Comparison of ENCODE assay signal across 8 mouse cellular contexts in the genomic region with DNA sequence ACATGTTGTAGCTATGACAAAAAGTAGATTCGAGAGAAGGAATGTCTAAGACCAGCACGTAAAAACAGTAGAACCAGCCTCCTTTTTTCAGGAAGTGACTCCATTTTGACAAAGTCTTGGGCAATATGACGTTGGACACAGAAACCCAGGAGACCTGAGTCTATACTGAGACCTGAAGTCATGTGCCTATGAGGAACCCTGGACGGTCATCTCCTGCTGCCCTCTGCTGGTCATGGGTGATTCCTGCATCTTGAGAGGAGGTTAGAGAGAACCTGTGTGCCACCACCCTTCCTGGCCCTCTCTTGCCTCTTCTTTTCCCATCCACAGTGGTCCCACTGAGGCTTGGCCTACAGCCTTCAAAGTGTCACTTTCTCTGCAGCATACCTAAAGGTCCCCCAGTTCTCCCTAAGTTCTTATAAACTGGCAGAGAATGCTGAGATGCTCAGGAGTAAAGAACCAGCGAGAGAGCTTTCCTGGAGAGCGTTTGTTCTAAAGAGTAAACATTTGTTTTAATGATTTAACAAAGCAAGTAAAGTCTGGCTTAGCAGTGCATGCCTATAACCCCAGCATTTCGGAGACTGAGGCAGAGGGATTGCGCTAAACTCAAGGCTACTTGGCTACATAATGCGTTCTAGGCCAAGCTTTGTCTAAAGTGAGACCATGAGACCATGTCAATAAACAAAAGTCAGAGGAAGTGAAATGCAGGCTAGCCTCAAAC. TPM values are rescaled to one million over a fixed set of nuclear protein-coding genes. Genes with fewer than 3 reads are reported as not detected.
A peak's percentile ranks its signal among the peaks of the same experiment; 100 is the strongest.
DNase-seq lines count a peak whose midpoint lies in the region; ATAC-seq and TF ChIP-seq lines count a peak whose summit lies in the region.

No protein-coding gene starts in this region.

- peak; percentile 46 for DNase-seq in Patski (ENCODE audit: low read depth, low spot score)
- DNase-seq in cerebellum, postnatal 14 days, result peak; percentile 86 to 91
- peak; percentile 74 to 85 for DNase-seq in frontal cortex, postnatal 36 days (ENCODE audit: low spot score in 2 of 2)
- peak; percentile 72 to 86 for DNase-seq in layer of hippocampus, postnatal 25 days (ENCODE audit: extremely low spot score in 1 of 2, low spot score in 1 of 2)
- DNase-seq in lung, postnatal 36 days, result peak; percentile 93
- DNase-seq in retina, postnatal 1 day, result peak; percentile 84
- peak; percentile 89 to 91 for DNase-seq in thymus, postnatal 36 days

- in situ Hi-C loops in Patski (cut with MboI; ENCODE audit: low pct_unique_long_range_greater_than_20kb), result loop anchor here (25.0 kb wide), 1 partner anchor 426 kb away; no protein-coding TSS in a partner anchor

- no peak overlapping the region for H3K4me2 ChIP-seq in hindbrain, embryonic 15.5 days

- no peak overlapping the region for H3K9ac ChIP-seq in hindbrain, embryonic 15.5 days

- no peak overlapping the region for H3K4me3 ChIP-seq in hindbrain, embryonic 15.5 days

- H3K27ac ChIP-seq in hindbrain, embryonic 15.5 days (replicated peaks), result no peak overlapping the region

- POLR2A ChIA-PET in Patski (lab: Charles Lee), result no interaction called here

- H3K36me3 ChIP-seq in hindbrain, embryonic 15.5 days, result no peaks in the 10 kb centered on the region

- H3K27me3 ChIP-seq in Patski, result no peaks in the 10 kb centered on the region
- H3K27me3 ChIP-seq in hindbrain, embryonic 15.5 days, result no peaks in the 10 kb centered on the region

- H3K9me3 ChIP-seq in hindbrain, embryonic 15.5 days, result no peaks in the 10 kb centered on the region

- WGBS in hindbrain, embryonic 15.5 days, result 60% methylated on average over 9 of the region's 9 CpGs

- no peaks in the 10 kb centered on the region for H3K4me1 ChIP-seq in hindbrain, embryonic 15.5 days (replicated peaks)

- peak; percentile 82 for ATAC-seq in Patski
- ATAC-seq in hindbrain, embryonic 15.5 days (ENCODE audit: low FRiP score, low read depth), result peak; percentile 75

- CTCF ChIA-PET in Patski (lab: Charles Lee), result interaction anchor here (0.6 to 4.9 kb wide), 15 partner anchors 10 to 177 kb away, joined by 3 to 40 read pairs (median 5); a partner anchor contains a TSS

- TF ChIP-seq CTCF in Patski (IDR thresholded peaks at IDR 0.05), result peak; percentile 97

RNA-seq across cellular contexts. Expression of a gene that starts 3.4 kb away (rescaled TPM):
- polyA plus RNA-seq in Patski (2021), result not detected
- polyA plus RNA-seq in hindbrain, embryonic 15.5 days (2015; fragmentation: Nextera tagmentation; extraction: Ambion mirVana), result not detected in 2 replicates
- not detected for total RNA-seq in layer of hippocampus, postnatal 25 days (2021)
